Mouse (Mus musculus) intestine, embryonic 15.5 days (tissue): Measurements from ENCODE around the gene Enoph1. TPM values are rescaled to one million over a fixed set of nuclear protein-coding genes. Genes with fewer than 3 reads are reported as not detected.

Source experiments
- ATAC-seq: fragments of 200-750 bp; cut with Nextera tagmentation; 2 replicates; pipeline ENCODE4 v1.8.0; 2017; ENCODE audit warnings: moderate TSS enrichment, moderate library complexity
- H3K27ac ChIP-seq: fragments of 300-500 bp; sonication (generic); 2 replicates; pipeline ENCODE4 v1.5.1; 2015; ENCODE audit warnings: mild to moderate bottlenecking, inconsistent platforms
- H3K27me3 ChIP-seq: fragments of 300-500 bp; sonication (generic); replicated peaks from 2 replicates; pipeline ENCODE4 v1.6.1; 2015; ENCODE audit warnings: inconsistent platforms
- H3K36me3 ChIP-seq: fragments of 300-500 bp; sonication (generic); 2 replicates; pipeline ENCODE4 v1.6.1; 2015; ENCODE audit warnings: inconsistent platforms
- H3K4me1 ChIP-seq: fragments of 300-500 bp; sonication (generic); replicated peaks from 2 replicates; pipeline ENCODE4 v1.6.1; 2015; ENCODE audit warnings: inconsistent platforms
- H3K4me2 ChIP-seq: fragments of 300-500 bp; sonication (generic); replicated peaks from 2 replicates; pipeline ENCODE4 v1.6.1; 2015; ENCODE audit warnings: mild to moderate bottlenecking, inconsistent platforms
- H3K4me3 ChIP-seq: fragments of 300-500 bp; sonication (generic); replicated peaks from 2 replicates; pipeline ENCODE4 v1.5.1; 2015; ENCODE audit warnings: inconsistent platforms
- H3K9ac ChIP-seq: fragments of 300-500 bp; sonication (generic); 2 replicates; pipeline ENCODE4 v1.6.1; 2015; ENCODE audit warnings: inconsistent platforms
- H3K9me3 ChIP-seq: fragments of 300-500 bp; sonication (generic); 2 replicates; pipeline ENCODE4 v1.6.1; 2016; ENCODE audit warnings: inconsistent platforms
- WGBS: fragments of 180-500 bp; shearing (Covaris S2); methylation state at CpG from one replicate; pipeline ENCODE4 v1.1.7; 2015; 5-methylcytosine and 5-hydroxymethylcytosine counted together
- polyA plus RNA-seq: library from polyadenylated mRNA; unstranded; fragments of >200 nt; fragmentation: Nextera tagmentation; extraction: Ambion mirVana; gene quantifications from 2 replicates; pipeline ENCODE4 v1.2.1, GENCODE M21; 2015

Gene Enoph1
- polyA plus RNA-seq, 1 experiment from 2014 or later = 49.8 TPM

GRCm38 (mm10) chr5:100042467-100042866 is 2.7 kb downstream of the Enoph1 start:
- Histone ChIP-seq H3K4me2 (no peak overlapping the region), H3K9me3 (no peaks in the 10 kb centered on the region), H3K4me1 (peaks cover 13% of the 10 kb centered on the region), H3K36me3 (no peaks in the 10 kb centered on the region), H3K9ac (no peak overlapping the region), H3K27ac (peak overlapping the region; percentile 25; the same call in 1 of the 2 replicates), H3K27me3 (no peaks in the 10 kb centered on the region), H3K4me3 (no peak overlapping the region)
- no peak for ATAC-seq
- 75% methylated on average over 8 of the region's 8 CpGs for WGBS

- H3K4me1 ChIP-seq = peaks cover 14% of the 10 kb centered on the region
- H3K4me2 ChIP-seq = no peak overlapping the region
- no peak overlapping the region for H3K4me3 ChIP-seq
- no peaks in the 10 kb centered on the region for H3K27me3 ChIP-seq
- no peak overlapping the region for H3K27ac ChIP-seq
- H3K9me3 ChIP-seq = no peaks in the 10 kb centered on the region
- H3K36me3 ChIP-seq = no peaks in the 10 kb centered on the region
- 57% methylated on average over 5 of the region's 5 CpGs for WGBS
- H3K9ac ChIP-seq = no peak overlapping the region
- no peak for ATAC-seq
Observed at GRCm38 (mm10) chr5:100043361-100043760, 3.6 kb downstream of the Enoph1 start.

GRCm38 (mm10) chr5:100044030-100044429 is 4.2 kb downstream of the Enoph1 start:
- H3K4me2 ChIP-seq = no peak overlapping the region
- H3K4me1 ChIP-seq = peaks cover 19% of the 10 kb centered on the region
- H3K9ac ChIP-seq = no peak overlapping the region
- no peaks in the 10 kb centered on the region for H3K27me3 ChIP-seq
- H3K4me3 ChIP-seq = no peak overlapping the region
- no peak for ATAC-seq
- H3K27ac ChIP-seq = no peak overlapping the region
- H3K36me3 ChIP-seq = no peaks in the 10 kb centered on the region
- WGBS = 73% methylated on average over 4 of the region's 4 CpGs
- H3K9me3 ChIP-seq = no peaks in the 10 kb centered on the region

GRCm38 (mm10) chr5:100044621-100045020 is 4.8 kb downstream of the Enoph1 start:
- Histone ChIP-seq H3K36me3 (no peaks in the 10 kb centered on the region), H3K27ac (no peak overlapping the region), H3K4me1 (peaks cover 19% of the 10 kb centered on the region), H3K9me3 (no peaks in the 10 kb centered on the region), H3K4me2 (no peak overlapping the region), H3K4me3 (no peak overlapping the region), H3K27me3 (no peaks in the 10 kb centered on the region), H3K9ac (no peak overlapping the region)
- no peak for ATAC-seq
- 72% methylated on average over 5 of the region's 5 CpGs for WGBS

- Histone ChIP-seq H3K27me3 (no peaks in the 10 kb centered on the region), H3K4me1 (peaks cover 19% of the 10 kb centered on the region), H3K4me3 (no peak overlapping the region), H3K9ac (no peak overlapping the region), H3K4me2 (no peak overlapping the region), H3K36me3 (no peaks in the 10 kb centered on the region), H3K9me3 (no peaks in the 10 kb centered on the region), H3K27ac (no peak overlapping the region)
- 76% methylated on average over 3 of the region's 3 CpGs for WGBS
- ATAC-seq = no peak
Observed at GRCm38 (mm10) chr5:100046096-100046495, 6.3 kb downstream of the Enoph1 start.

- Histone ChIP-seq H3K27me3 (no peaks in the 10 kb centered on the region), H3K4me1 (peaks cover 19% of the 10 kb centered on the region), H3K4me2 (no peak overlapping the region), H3K9me3 (no peaks in the 10 kb centered on the region), H3K27ac (no peak overlapping the region), H3K36me3 (0 out of 2 replicates have a peak, but pooled peaks cover 3% of the 10 kb centered on the region), H3K9ac (no peak overlapping the region), H3K4me3 (no peak overlapping the region)
- 59% methylated on average over 8 of the region's 8 CpGs for WGBS
- no peak for ATAC-seq
Observed at GRCm38 (mm10) chr5:100047143-100047640, 7.4 kb downstream of the Enoph1 start.

- H3K4me1 ChIP-seq = peaks cover 19% of the 10 kb centered on the region
- H3K36me3 ChIP-seq = 0 out of 2 replicates have a peak, but pooled peaks cover 6% of the 10 kb centered on the region
- no peaks in the 10 kb centered on the region for H3K9me3 ChIP-seq
- H3K4me3 ChIP-seq = no peak overlapping the region
- no peaks in the 10 kb centered on the region for H3K27me3 ChIP-seq
- 56% methylated on average over 7 of the region's 7 CpGs for WGBS
- no peak overlapping the region for H3K27ac ChIP-seq
- ATAC-seq = 0 out of 2 replicates have a peak, but pooled peaks have one; percentile 39
- H3K4me2 ChIP-seq = no peak overlapping the region
- H3K9ac ChIP-seq = no peak overlapping the region
Observed at GRCm38 (mm10) chr5:100047871-100048270, 8.1 kb downstream of the Enoph1 start.

GRCm38 (mm10) chr5:100049904-100050303 is 10.1 kb downstream of the Enoph1 start:
- Histone ChIP-seq H3K27me3 (no peaks in the 10 kb centered on the region), H3K9ac (no peak overlapping the region), H3K36me3 (peaks cover 8% of the 10 kb centered on the region; the same call in 1 of the 2 replicates), H3K27ac (no peak overlapping the region), H3K4me3 (no peak overlapping the region), H3K9me3 (no peaks in the 10 kb centered on the region), H3K4me2 (no peak overlapping the region), H3K4me1 (peaks cover 9% of the 10 kb centered on the region)
- ATAC-seq = no peak
- WGBS = 88% methylated on average over 3 of the region's 3 CpGs

GRCm38 (mm10) chr5:100052728-100053127 is 12.9 kb downstream of the Enoph1 start:
- H3K4me1 ChIP-seq = peaks cover 18% of the 10 kb centered on the region
- 91% methylated on average over 7 of the region's 7 CpGs for WGBS
- H3K4me2 ChIP-seq = no peak overlapping the region

GRCm38 (mm10) chr5:100054807-100055547 is 15.2 kb downstream of the Enoph1 start:
- ATAC-seq = peak; percentile 34; the same call in 1 of the 2 replicates
- peaks cover 10% of the 10 kb centered on the region for H3K4me1 ChIP-seq
- H3K9me3 ChIP-seq = no peaks in the 10 kb centered on the region
- H3K9ac ChIP-seq = no peak overlapping the region
- WGBS = 77% methylated on average over 11 of the region's 11 CpGs
- H3K4me3 ChIP-seq = no peak overlapping the region
- no peaks in the 10 kb centered on the region for H3K27me3 ChIP-seq
- H3K4me2 ChIP-seq = no peak overlapping the region
- 0 out of 2 replicates have a peak overlapping the region, but pooled peaks have one; percentile 32 for H3K27ac ChIP-seq
- H3K36me3 ChIP-seq = peaks cover 17% of the 10 kb centered on the region

More at GRCm38 (mm10) chr5:100052728-100053127, 12.9 kb downstream of the Enoph1 start:
- Histone ChIP-seq H3K9ac (no peak overlapping the region), H3K36me3 (peaks cover 8% of the 10 kb centered on the region; the same call in 1 of the 2 replicates), H3K27ac (no peak overlapping the region), H3K9me3 (no peaks in the 10 kb centered on the region), H3K4me3 (no peak overlapping the region), H3K27me3 (no peaks in the 10 kb centered on the region)
- no peak for ATAC-seq

GRCm38 (mm10) chr5:100055866-100056369 is 16.1 kb downstream of the Enoph1 start:
- Histone ChIP-seq H3K27me3 (no peaks in the 10 kb centered on the region), H3K36me3 (peaks cover 17% of the 10 kb centered on the region), H3K4me3 (no peak overlapping the region), H3K9ac (no peak overlapping the region), H3K4me1 (peaks cover 10% of the 10 kb centered on the region), H3K4me2 (no peak overlapping the region), H3K27ac (no peak overlapping the region), H3K9me3 (no peaks in the 10 kb centered on the region)
- WGBS = 55% methylated on average over 5 of the region's 5 CpGs
- ATAC-seq = no peak; the same call in 1 of the 2 replicates

- H3K9ac ChIP-seq = no peak overlapping the region
- no peaks in the 10 kb centered on the region for H3K9me3 ChIP-seq
- ATAC-seq = no peak
- H3K27ac ChIP-seq = no peak overlapping the region
- H3K4me1 ChIP-seq = peaks cover 10% of the 10 kb centered on the region
- H3K36me3 ChIP-seq = peaks cover 21% of the 10 kb centered on the region
- no peak overlapping the region for H3K4me3 ChIP-seq
- H3K4me2 ChIP-seq = no peak overlapping the region
- WGBS = 84% methylated on average over 14 of the region's 15 CpGs
- no peaks in the 10 kb centered on the region for H3K27me3 ChIP-seq
Observed at GRCm38 (mm10) chr5:100057461-100058209, 17.9 kb downstream of the Enoph1 start.
